Mouse (Mus musculus): ENCODE measurements around the gene Vmn1r143.
"Not testable (repeated sequence)": the region's sequence is repeated elsewhere in the genome, so short reads cannot be mapped to it uniquely, and the experiment has no call there.

Vmn1r143 gene

DNA sequence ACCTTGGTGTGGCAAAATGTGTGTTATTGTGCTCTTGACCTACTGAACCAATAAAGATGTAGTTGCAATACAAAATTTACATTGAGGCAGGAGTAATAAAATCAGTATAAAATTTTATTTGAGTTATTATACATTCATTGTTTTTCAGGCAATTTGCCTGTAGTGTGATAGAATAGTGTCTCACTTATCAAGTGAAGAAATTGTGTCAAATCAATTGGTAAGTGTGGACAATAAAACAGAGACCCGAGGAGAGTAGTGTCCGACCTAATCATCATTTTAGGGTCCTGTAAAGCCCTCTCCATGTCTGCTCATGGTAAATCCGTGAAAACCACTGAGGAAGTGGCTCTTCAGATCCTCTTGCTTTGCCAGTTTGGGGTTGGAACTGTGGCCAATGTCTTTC is at the start of gene Vmn1r143:
Gene Vmn1r143, plus strand, starts transcription at position 301 of the 400 bp plus-strand sequence.
- not testable (repeated sequence) for DNase-seq (ENCODE audit: low read depth, low spot score)

GRCm38 (mm10) chr7:22163935-22164334 is 25.2 kb upstream of the Vmn1r143 start, which contains the start of gene Vmn1r142:
TSS of gene Vmn1r142 (minus strand) at chr7:22164035.
- not testable (repeated sequence) for DNase-seq (ENCODE audit: low read depth, low spot score)

DNA sequence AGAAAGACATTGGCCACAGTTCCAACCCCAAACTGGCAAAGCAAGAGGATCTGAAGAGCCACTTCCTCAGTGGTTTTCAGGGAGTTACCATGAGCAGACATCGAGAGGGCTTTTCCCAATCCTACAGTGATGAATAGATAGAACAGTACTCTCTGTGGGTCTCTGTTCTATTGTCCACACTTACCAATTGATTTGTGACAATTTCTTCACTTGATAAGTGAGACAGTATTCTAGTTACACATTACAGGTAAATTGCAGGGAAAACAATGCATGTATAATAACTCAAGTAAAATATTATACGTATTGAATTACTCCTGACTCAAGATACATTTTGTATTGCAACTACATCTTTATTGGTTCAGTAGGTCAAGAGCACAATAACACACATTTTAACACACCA is 12.0 kb downstream of the Vmn1r143 start, which contains the start of gene Gm8653:
Gene Gm8653, minus strand, starts transcription at position 101 of the 400 bp plus-strand sequence.
- not testable (repeated sequence) for DNase-seq (ENCODE audit: low read depth, low spot score)

GRCm38 (mm10) chr7:22229384-22229783 is 40.2 kb downstream of the Vmn1r143 start, which contains the start of gene Gm8453:
TSS of gene Gm8453 (minus strand) at chr7:22229484.
- DNase-seq (ENCODE audit: low read depth, low spot score) = not testable (repeated sequence)
